Mouse (Mus musculus) kidney, postnatal 0 days (tissue): ENCODE data around the gene Proca1. TPM values are rescaled to one million over a fixed set of nuclear protein-coding genes. Genes with fewer than 3 reads are reported as not detected.
A peak's percentile ranks its signal among the peaks of the same experiment; 100 is the strongest.

Experiments used
- ATAC-seq: fragments of 200-750 bp; cut with Nextera tagmentation; replicated peaks from 2 replicates; pipeline ENCODE4 v1.8.0; 2017; ENCODE audit warnings: low read depth, moderate number of reproducible peaks, moderate TSS enrichment, moderate library complexity; ENCODE audit not compliant: low FRiP score
- DNase-seq: peaks from one replicate; pipeline ENCODE4 v3.0.0-alpha.2; 2016; ENCODE audit warnings: low spot score
- H3K27ac ChIP-seq: fragments of 300-500 bp; sonication (generic); 2 replicates; pipeline ENCODE4 v1.5.1; 2014; ENCODE audit warnings: mild to moderate bottlenecking
- H3K27me3 ChIP-seq: fragments of 300-500 bp; sonication (generic); 2 replicates; pipeline ENCODE4 v1.6.1; 2014; ENCODE audit warnings: low read length, mixed read lengths; ENCODE audit not compliant: insufficient read depth
- H3K36me3 ChIP-seq: fragments of 300-500 bp; sonication (generic); 2 replicates; pipeline ENCODE4 v1.6.1; 2014; ENCODE audit warnings: low read length, mixed read lengths; ENCODE audit not compliant: insufficient read depth
- H3K4me1 ChIP-seq: fragments of 300-500 bp; sonication (generic); replicated peaks from 2 replicates; pipeline ENCODE4 v1.6.1; 2014; ENCODE audit warnings: antibody characterized with exemption, low read length, mixed read lengths; ENCODE audit not compliant: insufficient read depth
- H3K4me2 ChIP-seq: fragments of 300-500 bp; sonication (generic); 2 replicates; pipeline ENCODE4 v1.6.1; 2014; ENCODE audit warnings: mild to moderate bottlenecking, low read length, moderate library complexity, mixed read lengths
- H3K4me3 ChIP-seq: fragments of 300-500 bp; sonication (generic); replicated peaks from 2 replicates; pipeline ENCODE4 v1.5.1; 2014; ENCODE audit warnings: low read depth, low read length
- H3K9ac ChIP-seq: fragments of 300-500 bp; sonication (generic); 2 replicates; pipeline ENCODE4 v1.6.1; 2014; ENCODE audit warnings: low read depth, low read length
- H3K9me3 ChIP-seq: fragments of 300-500 bp; sonication (generic); replicated peaks from 2 replicates; pipeline ENCODE4 v1.6.1; 2016; ENCODE audit warnings: low read length, inconsistent platforms, mixed read lengths
- CTCF ChIP-seq: IDR thresholded peaks from 2 replicates; pipeline ENCODE4 v1.5.1; 2016; ENCODE audit warnings: antibody characterized with exemption, low read depth, mild to moderate bottlenecking, moderate library complexity
- WGBS: fragments of 180-500 bp; shearing (Covaris S2); extraction: QIAGEN DNeasy Blood & Tissue Kit; methylation state at CpG from one replicate; pipeline ENCODE4 v1.1.7; 2014; 5-methylcytosine and 5-hydroxymethylcytosine counted together
- polyA plus RNA-seq: library from polyadenylated mRNA; unstranded; fragments of >200 nt; fragmentation: Nextera tagmentation; extraction: Ambion mirVana; gene quantifications from 2 replicates; pipeline ENCODE4 v1.2.1, GENCODE M21; 2015

Proca1 gene
- polyA plus RNA-seq, 1 experiment from 2014 or later, result 3.1 TPM

GRCm38 (mm10) chr11:78153778-78154177 is 39.4 kb upstream of the Proca1 start:
- Histone ChIP-seq H3K27ac (no peak overlapping the region), H3K9ac (no peak overlapping the region)

GRCm38 (mm10) chr11:78155674-78156073 is 37.5 kb upstream of the Proca1 start:
- no peaks in the 10 kb centered on the region for H3K27me3 ChIP-seq
- TF ChIP-seq CTCF, result no peak
- H3K4me1 ChIP-seq, result peaks cover 5% of the 10 kb centered on the region; the same call in 1 of the 2 replicates
- H3K36me3 ChIP-seq, result peaks cover 37% of the 10 kb centered on the region
- no peak overlapping the region for H3K4me2 ChIP-seq
- no peaks in the 10 kb centered on the region for H3K9me3 ChIP-seq
- H3K27ac ChIP-seq, result no peak overlapping the region
- ATAC-seq, result no peak
- WGBS, result 86% methylated on average over 5 of the region's 5 CpGs
- no peak for DNase-seq
- no peak overlapping the region for H3K4me3 ChIP-seq
- H3K9ac ChIP-seq, result no peak overlapping the region

More at GRCm38 (mm10) chr11:78153778-78154177, 39.4 kb upstream of the Proca1 start:
- 76% methylated on average over 13 of the region's 13 CpGs for WGBS
- peaks cover 26% of the 10 kb centered on the region for H3K36me3 ChIP-seq
- no peaks in the 10 kb centered on the region for H3K27me3 ChIP-seq
- peak; percentile 38; the same call in 1 of the 2 replicates for ATAC-seq
- DNase-seq, result no peak
- no peaks in the 10 kb centered on the region for H3K4me1 ChIP-seq
- H3K9me3 ChIP-seq, result no peaks in the 10 kb centered on the region
- no peak overlapping the region for H3K4me3 ChIP-seq
- TF ChIP-seq CTCF, result no peak
- H3K4me2 ChIP-seq, result no peak overlapping the region

- Histone ChIP-seq H3K9ac (no peak overlapping the region), H3K27me3 (no peaks in the 10 kb centered on the region), H3K4me2 (no peak overlapping the region), H3K36me3 (peaks cover 42% of the 10 kb centered on the region), H3K4me3 (no peak overlapping the region), H3K4me1 (peaks cover 5% of the 10 kb centered on the region; the same call in 1 of the 2 replicates), H3K9me3 (no peaks in the 10 kb centered on the region), H3K27ac (no peak overlapping the region)
- DNase-seq, result no peak
- TF ChIP-seq CTCF, result no peak
- no peak for ATAC-seq
- 60% methylated on average over 6 of the region's 6 CpGs for WGBS
Observed at GRCm38 (mm10) chr11:78156156-78156699, 37.0 kb upstream of the Proca1 start.

GRCm38 (mm10) chr11:78159096-78159495 is 34.1 kb upstream of the Proca1 start:
- peak; percentile 63 for ATAC-seq
- H3K4me3 ChIP-seq, result no peak overlapping the region
- TF ChIP-seq CTCF, result peak; percentile 99
- no peak overlapping the region for H3K27ac ChIP-seq
- H3K4me1 ChIP-seq, result peaks cover 24% of the 10 kb centered on the region; the same call in 1 of the 2 replicates
- H3K9me3 ChIP-seq, result no peaks in the 10 kb centered on the region
- H3K27me3 ChIP-seq, result no peaks in the 10 kb centered on the region
- WGBS, result 29% methylated on average over 2 of the region's 2 CpGs
- peaks cover 43% of the 10 kb centered on the region for H3K36me3 ChIP-seq
- no peak overlapping the region for H3K4me2 ChIP-seq
- peak; percentile 96 for DNase-seq
- H3K9ac ChIP-seq, result no peak overlapping the region

- WGBS, result 53% methylated on average over 7 of the region's 7 CpGs
- H3K36me3 ChIP-seq, result peaks cover 39% of the 10 kb centered on the region
Observed at GRCm38 (mm10) chr11:78159557-78159956, 33.6 kb upstream of the Proca1 start.

GRCm38 (mm10) chr11:78160171-78160570 is 33.0 kb upstream of the Proca1 start:
- Histone ChIP-seq H3K36me3 (peaks cover 34% of the 10 kb centered on the region), H3K9ac (no peak overlapping the region), H3K27ac (peak overlapping the region; percentile 19; the same call in 1 of the 2 replicates), H3K4me1 (peaks cover 24% of the 10 kb centered on the region; the same call in 1 of the 2 replicates), H3K4me2 (no peak overlapping the region), H3K4me3 (no peak overlapping the region), H3K9me3 (no peaks in the 10 kb centered on the region), H3K27me3 (no peaks in the 10 kb centered on the region)
- no peak for TF ChIP-seq CTCF
- 85% methylated on average over 18 of the region's 18 CpGs for WGBS
- ATAC-seq (no peak), DNase-seq (no peak)

More at GRCm38 (mm10) chr11:78159557-78159956, 33.6 kb upstream of the Proca1 start:
- ATAC-seq, result no peak
- Histone ChIP-seq H3K4me1 (peaks cover 24% of the 10 kb centered on the region; the same call in 1 of the 2 replicates), H3K27ac (no peak overlapping the region), H3K4me3 (no peak overlapping the region), H3K4me2 (no peak overlapping the region), H3K27me3 (no peaks in the 10 kb centered on the region), H3K9me3 (no peaks in the 10 kb centered on the region), H3K9ac (no peak overlapping the region)
- no peak for TF ChIP-seq CTCF
- DNase-seq, result no peak

- H3K4me3 ChIP-seq, result no peak overlapping the region
- H3K27ac ChIP-seq, result peak overlapping the region; percentile 19; the same call in 1 of the 2 replicates
- no peak overlapping the region for H3K9ac ChIP-seq
- no peak overlapping the region for H3K4me2 ChIP-seq
- DNase-seq (no peak), ATAC-seq (no peak)
- TF ChIP-seq CTCF, result no peak
- peaks cover 25% of the 10 kb centered on the region; the same call in 1 of the 2 replicates for H3K4me1 ChIP-seq
- H3K9me3 ChIP-seq, result no peaks in the 10 kb centered on the region
- peaks cover 34% of the 10 kb centered on the region for H3K36me3 ChIP-seq
- 85% methylated on average over 3 of the region's 3 CpGs for WGBS
- H3K27me3 ChIP-seq, result no peaks in the 10 kb centered on the region
Observed at GRCm38 (mm10) chr11:78160675-78161074, 32.5 kb upstream of the Proca1 start.
